Mouse (Mus musculus): ENCODE results near the gene Xpr1.
A peak's percentile ranks its signal among the peaks of the same experiment; 100 is the strongest.
"Not testable (repeated sequence)": the region's sequence is repeated elsewhere in the genome, so short reads cannot be mapped to it uniquely, and the experiment has no call there.

Gene Xpr1

GRCm38 (mm10) chr1:155335963-155336362, 81.3 kb downstream of the Xpr1 start:
- DNase-seq (ENCODE audit: low spot score) = no peak

- peak; percentile 24 for DNase-seq (ENCODE audit: low spot score)
Observed at GRCm38 (mm10) chr1:155322183-155322582, 95.0 kb downstream of the Xpr1 start.

GRCm38 (mm10) chr1:155320091-155320833, 97.0 kb downstream of the Xpr1 start:
- no peak for DNase-seq (ENCODE audit: low spot score)

GRCm38 (mm10) chr1:155319513-155319912, 97.7 kb downstream of the Xpr1 start:
- DNase-seq (ENCODE audit: low spot score) = no peak

GRCm38 (mm10) chr1:155311672-155312071, 105.5 kb downstream of the Xpr1 start:
- no peak for DNase-seq (ENCODE audit: low spot score)

GRCm38 (mm10) chr1:155306879-155307278, 110.3 kb downstream of the Xpr1 start:
- no peak for DNase-seq (ENCODE audit: low spot score)

- no peak for DNase-seq (ENCODE audit: low spot score)
Observed at GRCm38 (mm10) chr1:155303402-155303801, 113.8 kb downstream of the Xpr1 start.

GRCm38 (mm10) chr1:155297615-155298014, 119.6 kb downstream of the Xpr1 start:
- no peak for DNase-seq (ENCODE audit: low spot score)

GRCm38 (mm10) chr1:155297203-155297602, 120.0 kb downstream of the Xpr1 start:
- DNase-seq (ENCODE audit: low spot score) = no peak

GRCm38 (mm10) chr1:155293446-155293845, 123.8 kb downstream of the Xpr1 start:
- DNase-seq (ENCODE audit: low spot score) = peak; percentile 31

GRCm38 (mm10) chr1:155289411-155289810, 127.8 kb downstream of the Xpr1 start:
- no peak for DNase-seq (ENCODE audit: low spot score)

- DNase-seq (ENCODE audit: low spot score) = no peak
Observed at GRCm38 (mm10) chr1:155288033-155288432, 129.2 kb downstream of the Xpr1 start.

- DNase-seq (ENCODE audit: low spot score) = no peak
Observed at GRCm38 (mm10) chr1:155283808-155284207, 133.4 kb downstream of the Xpr1 start.

- DNase-seq (ENCODE audit: low spot score) = peak; percentile 47
Observed at GRCm38 (mm10) chr1:155281003-155281793, 136.0 kb downstream of the Xpr1 start.

- no peak for DNase-seq (ENCODE audit: low spot score)
Observed at GRCm38 (mm10) chr1:155280306-155280705, 136.9 kb downstream of the Xpr1 start.

GRCm38 (mm10) chr1:155276381-155277033, 140.7 kb downstream of the Xpr1 start:
- DNase-seq (ENCODE audit: low spot score) = no peak

- DNase-seq (ENCODE audit: low spot score) = no peak
Observed at GRCm38 (mm10) chr1:155275793-155276192, 141.4 kb downstream of the Xpr1 start.

GRCm38 (mm10) chr1:155274976-155275375, 142.2 kb downstream of the Xpr1 start:
- DNase-seq (ENCODE audit: low spot score) = no peak

- DNase-seq (ENCODE audit: low spot score) = no peak
Observed at GRCm38 (mm10) chr1:155272953-155273352, 144.3 kb downstream of the Xpr1 start.

- not testable (repeated sequence) for DNase-seq (ENCODE audit: low spot score)
Observed at GRCm38 (mm10) chr1:155262496-155262895, 154.7 kb downstream of the Xpr1 start.

GRCm38 (mm10) chr1:155254309-155254708, 162.9 kb downstream of the Xpr1 start:
- DNase-seq (ENCODE audit: low spot score) = no peak

- no peak for DNase-seq (ENCODE audit: low spot score)
Observed at GRCm38 (mm10) chr1:155253126-155253525, 164.1 kb downstream of the Xpr1 start.

- DNase-seq (ENCODE audit: low spot score) = no peak
Observed at GRCm38 (mm10) chr1:155252631-155253121, 164.5 kb downstream of the Xpr1 start.
